Mouse (Mus musculus) cerebellum, adult 11-12 months (tissue): ENCODE measurements around the gene Rrm2.
"Not testable (repeated sequence)": the region's sequence is repeated elsewhere in the genome, so short reads cannot be mapped to it uniquely, and the experiment has no call there.

ENCODE experiments used
- DNase-seq: peaks from one replicate; pipeline ENCODE4 v3.0.0; 2022

Gene Rrm2

GRCm38 (mm10) chr12:24707954-24708823 is at the start of gene Rrm2:
TSS of gene Rrm2 (plus strand) at chr12:24708241.
- DNase-seq, result peak; percentile 85

GRCm38 (mm10) chr12:24658998-24659397 is 49.0 kb upstream of the Rrm2 start:
- DNase-seq, result no peak

GRCm38 (mm10) chr12:24659923-24660322 is 48.1 kb upstream of the Rrm2 start:
- no peak for DNase-seq

- no peak for DNase-seq
Observed at GRCm38 (mm10) chr12:24661100-24661499, 46.9 kb upstream of the Rrm2 start.

- no peak for DNase-seq
Observed at GRCm38 (mm10) chr12:24662131-24662530, 45.9 kb upstream of the Rrm2 start.

- no peak for DNase-seq
Observed at GRCm38 (mm10) chr12:24680096-24680491, 27.9 kb upstream of the Rrm2 start.

GRCm38 (mm10) chr12:24680492-24681285 is 27.4 kb upstream of the Rrm2 start:
- DNase-seq, result no peak

- DNase-seq, result no peak
Observed at GRCm38 (mm10) chr12:24681286-24682023, 26.6 kb upstream of the Rrm2 start, which contains the start of gene Cys1. TSS of gene Cys1 (minus strand) at chr12:24681813.

GRCm38 (mm10) chr12:24682563-24682962 is 25.5 kb upstream of the Rrm2 start:
- DNase-seq, result no peak

- no peak for DNase-seq
Observed at GRCm38 (mm10) chr12:24683461-24683860, 24.6 kb upstream of the Rrm2 start.

- no peak for DNase-seq
Observed at GRCm38 (mm10) chr12:24686038-24686695, 21.9 kb upstream of the Rrm2 start.

GRCm38 (mm10) chr12:24686696-24687346 is 21.2 kb upstream of the Rrm2 start:
- DNase-seq, result no peak

- DNase-seq, result no peak
Observed at GRCm38 (mm10) chr12:24690351-24690750, 17.7 kb upstream of the Rrm2 start.

GRCm38 (mm10) chr12:24696500-24697483 is 11.2 kb upstream of the Rrm2 start:
- DNase-seq, result peak; percentile 60

- no peak for DNase-seq
Observed at GRCm38 (mm10) chr12:24697484-24698204, 10.4 kb upstream of the Rrm2 start.

GRCm38 (mm10) chr12:24698514-24698913 is 9.5 kb upstream of the Rrm2 start:
- no peak for DNase-seq

GRCm38 (mm10) chr12:24699578-24699977 is 8.5 kb upstream of the Rrm2 start:
- no peak for DNase-seq

- not testable (repeated sequence) for DNase-seq
Observed at GRCm38 (mm10) chr12:24701621-24702020, 6.4 kb upstream of the Rrm2 start.

- DNase-seq, result no peak
Observed at GRCm38 (mm10) chr12:24703013-24703412, 5.0 kb upstream of the Rrm2 start.
